Mouse (Mus musculus): ENCODE results near the gene Pgf.

DNA sequence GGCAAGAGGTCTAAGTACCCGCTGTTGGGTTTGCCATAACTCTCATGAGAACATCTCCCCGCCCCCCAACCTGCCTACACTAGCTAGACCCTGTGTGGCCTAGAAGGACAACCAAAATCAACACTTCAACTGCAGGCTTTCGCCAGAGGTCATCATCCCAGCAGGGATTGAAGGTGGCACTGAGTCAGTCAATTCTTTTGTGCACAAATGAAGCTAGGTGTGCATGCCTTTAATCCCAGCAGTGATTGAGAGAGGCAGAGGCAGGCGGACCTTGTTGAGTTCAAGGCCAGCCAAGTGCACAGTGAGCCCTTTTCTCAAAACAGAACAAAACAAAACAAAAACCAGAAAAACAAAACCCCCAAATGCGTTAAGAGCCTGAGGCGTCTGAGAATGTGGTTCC, 36.5 kb downstream of the Pgf start:
- TF ChIP-seq CTCF (IDR thresholded peaks at IDR 0.05) (no peak), EP300 (IDR thresholded peaks at IDR 0.05; ENCODE audit: insufficient read depth, low read depth, low read length) (no peak)
